Mouse (Mus musculus) hindbrain, embryonic 15.5 days (tissue): ENCODE results near the gene 1700029P11Rik. TPM values are rescaled to one million over a fixed set of nuclear protein-coding genes. Genes with fewer than 3 reads are reported as not detected.

Experiments used
- ATAC-seq: fragments of 200-750 bp; cut with Nextera tagmentation; 2 replicates; pipeline ENCODE4 v1.8.0; 2017; ENCODE audit warnings: low read depth, moderate number of reproducible peaks, moderate TSS enrichment; ENCODE audit not compliant: low FRiP score
- H3K27ac ChIP-seq: fragments of 300-500 bp; sonication (generic); replicated peaks from 2 replicates; pipeline ENCODE4 v1.5.1; 2015; ENCODE audit warnings: mild to moderate bottlenecking, inconsistent platforms
- H3K27me3 ChIP-seq: fragments of 300-500 bp; sonication (generic); 2 replicates; pipeline ENCODE4 v1.6.1; 2015; ENCODE audit warnings: control low read depth, inconsistent platforms
- H3K36me3 ChIP-seq: fragments of 300-500 bp; sonication (generic); 2 replicates; pipeline ENCODE4 v1.6.1; 2015; ENCODE audit warnings: control low read depth, inconsistent platforms
- H3K4me1 ChIP-seq: fragments of 300-500 bp; sonication (generic); replicated peaks from 2 replicates; pipeline ENCODE4 v1.6.1; 2015; ENCODE audit warnings: control low read depth, inconsistent platforms
- H3K4me2 ChIP-seq: fragments of 300-500 bp; sonication (generic); 2 replicates; pipeline ENCODE4 v1.6.1; 2015; ENCODE audit warnings: moderate library complexity, mild to moderate bottlenecking, inconsistent platforms
- H3K4me3 ChIP-seq: fragments of 300-500 bp; sonication (generic); 2 replicates; pipeline ENCODE4 v1.5.1; 2015; ENCODE audit warnings: mild to moderate bottlenecking, inconsistent platforms
- H3K9ac ChIP-seq: fragments of 300-500 bp; sonication (generic); 2 replicates; pipeline ENCODE4 v1.6.1; 2015; ENCODE audit warnings: inconsistent platforms
- H3K9me3 ChIP-seq: fragments of 300-500 bp; sonication (generic); 2 replicates; pipeline ENCODE4 v1.6.1; 2016; ENCODE audit warnings: control low read depth, inconsistent platforms
- WGBS: fragments of 180-500 bp; shearing (Covaris S2); methylation state at CpG from one replicate; pipeline ENCODE4 v1.1.7; 2015; 5-methylcytosine and 5-hydroxymethylcytosine counted together
- polyA plus RNA-seq: library from polyadenylated mRNA; unstranded; fragments of >200 nt; fragmentation: Nextera tagmentation; extraction: Ambion mirVana; gene quantifications from 2 replicates; pipeline ENCODE4 v1.2.1, GENCODE M21; 2015

1700029P11Rik gene
- polyA plus RNA-seq, result not detected in 2 replicates

GRCm38 (mm10) chr15:81980321-81980720 is at the start of gene 1700029P11Rik:
TSS of gene 1700029P11Rik (plus strand) at chr15:81980540.
- H3K4me3 ChIP-seq, result no peak within 1 kb of the TSS

GRCm38 (mm10) chr15:81932951-81933470 is 47.3 kb upstream of the 1700029P11Rik start:
- Histone ChIP-seq H3K27ac (no peak overlapping the region), H3K4me3 (no peak overlapping the region), H3K27me3 (no peaks in the 10 kb centered on the region), H3K9ac (no peak overlapping the region), H3K36me3 (no peaks in the 10 kb centered on the region), H3K4me2 (no peak overlapping the region), H3K4me1 (peaks cover 23% of the 10 kb centered on the region), H3K9me3 (no peaks in the 10 kb centered on the region)
- ATAC-seq, result no peak
- WGBS, result 30% methylated on average over 12 of the region's 12 CpGs

More at GRCm38 (mm10) chr15:81980321-81980720, at the start of gene 1700029P11Rik:
- Histone ChIP-seq H3K36me3 (no peaks in the 10 kb centered on the region), H3K27me3 (no peaks in the 10 kb centered on the region), H3K9me3 (no peaks in the 10 kb centered on the region), H3K4me2 (no peak within 1 kb of the TSS), H3K27ac (no peak within 1 kb of the TSS), H3K4me1 (no peaks in the 10 kb centered on the region), H3K9ac (no peak within 1 kb of the TSS)
- no peak for ATAC-seq
- WGBS, result 97% methylated on average over 23 of the region's 23 CpGs

GRCm38 (mm10) chr15:81933986-81934385 is 46.4 kb upstream of the 1700029P11Rik start:
- Histone ChIP-seq H3K9ac (no peak overlapping the region), H3K4me3 (no peak overlapping the region), H3K4me1 (peaks cover 33% of the 10 kb centered on the region), H3K27me3 (no peaks in the 10 kb centered on the region), H3K36me3 (no peaks in the 10 kb centered on the region), H3K4me2 (no peak overlapping the region), H3K27ac (no peak overlapping the region), H3K9me3 (no peaks in the 10 kb centered on the region)
- WGBS, result 90% methylated on average over 1 of the region's 1 CpGs
- ATAC-seq, result no peak

- peak overlapping the region; percentile 60 for H3K4me3 ChIP-seq
- H3K27me3 ChIP-seq, result no peaks in the 10 kb centered on the region
- H3K9ac ChIP-seq, result peak overlapping the region; percentile 76
- no peaks in the 10 kb centered on the region for H3K9me3 ChIP-seq
- no peaks in the 10 kb centered on the region for H3K36me3 ChIP-seq
- H3K4me2 ChIP-seq, result peak overlapping the region; percentile 72
- ATAC-seq, result peak; percentile 20; the same call in 1 of the 2 replicates
- 55% methylated on average over 7 of the region's 7 CpGs for WGBS
- peak overlapping the region; percentile 92 for H3K27ac ChIP-seq
- peaks cover 38% of the 10 kb centered on the region for H3K4me1 ChIP-seq
Observed at GRCm38 (mm10) chr15:81935869-81936637, 44.3 kb upstream of the 1700029P11Rik start.

GRCm38 (mm10) chr15:81936679-81937078 is 43.7 kb upstream of the 1700029P11Rik start, which contains the start of gene Csdc2:
TSS of gene Csdc2 (plus strand) at chr15:81936759.
- no peaks in the 10 kb centered on the region for H3K27me3 ChIP-seq
- H3K36me3 ChIP-seq, result no peaks in the 10 kb centered on the region
- peak; percentile 83 for ATAC-seq
- H3K4me2 ChIP-seq, result peak within 1 kb of the TSS; percentile 72
- peak within 1 kb of the TSS; percentile 76 for H3K9ac ChIP-seq
- peaks cover 38% of the 10 kb centered on the region for H3K4me1 ChIP-seq
- H3K9me3 ChIP-seq, result no peaks in the 10 kb centered on the region
- under 1% methylated on average over 12 of the region's 12 CpGs for WGBS
- H3K27ac ChIP-seq, result peak within 1 kb of the TSS; percentile 92
- peak within 1 kb of the TSS; percentile 60 for H3K4me3 ChIP-seq

- WGBS, result 3% methylated on average over 17 of the region's 19 CpGs
- Histone ChIP-seq H3K27ac (peak overlapping the region; percentile 92), H3K4me2 (peak overlapping the region; percentile 72), H3K4me1 (peaks cover 38% of the 10 kb centered on the region), H3K4me3 (peak overlapping the region; percentile 60), H3K9me3 (no peaks in the 10 kb centered on the region), H3K9ac (peak overlapping the region; percentile 76), H3K36me3 (no peaks in the 10 kb centered on the region), H3K27me3 (no peaks in the 10 kb centered on the region)
- ATAC-seq, result peak; percentile 43
Observed at GRCm38 (mm10) chr15:81937098-81937972, 43.0 kb upstream of the 1700029P11Rik start.

- Histone ChIP-seq H3K9ac (peak overlapping the region; percentile 76), H3K4me2 (peak overlapping the region; percentile 72), H3K4me1 (peaks cover 35% of the 10 kb centered on the region), H3K27me3 (no peaks in the 10 kb centered on the region), H3K4me3 (peak overlapping the region; percentile 60), H3K27ac (peak overlapping the region; percentile 92), H3K9me3 (no peaks in the 10 kb centered on the region), H3K36me3 (no peaks in the 10 kb centered on the region)
- 28% methylated on average over 2 of the region's 2 CpGs for WGBS
- ATAC-seq, result peak; percentile 20; the same call in 1 of the 2 replicates
Observed at GRCm38 (mm10) chr15:81938246-81938645, 42.1 kb upstream of the 1700029P11Rik start.

- H3K9me3 ChIP-seq, result no peaks in the 10 kb centered on the region
- no peaks in the 10 kb centered on the region for H3K36me3 ChIP-seq
- peak overlapping the region; percentile 72 for H3K4me2 ChIP-seq
- H3K4me3 ChIP-seq, result 0 out of 2 replicates have a peak overlapping the region, but pooled peaks have one; percentile 60
- no peak for ATAC-seq
- H3K9ac ChIP-seq, result no peak overlapping the region
- no peaks in the 10 kb centered on the region for H3K27me3 ChIP-seq
- H3K4me1 ChIP-seq, result peaks cover 37% of the 10 kb centered on the region
- 92% methylated on average over 10 of the region's 10 CpGs for WGBS
- no peak overlapping the region for H3K27ac ChIP-seq
Observed at GRCm38 (mm10) chr15:81939157-81939715, 41.1 kb upstream of the 1700029P11Rik start.

- H3K36me3 ChIP-seq, result no peaks in the 10 kb centered on the region
- no peaks in the 10 kb centered on the region for H3K9me3 ChIP-seq
- H3K27ac ChIP-seq, result no peak overlapping the region
- ATAC-seq, result no peak
- no peak overlapping the region for H3K4me2 ChIP-seq
- no peak overlapping the region for H3K9ac ChIP-seq
- 91% methylated on average over 4 of the region's 4 CpGs for WGBS
- no peaks in the 10 kb centered on the region for H3K27me3 ChIP-seq
- H3K4me3 ChIP-seq, result no peak overlapping the region
- peaks cover 37% of the 10 kb centered on the region for H3K4me1 ChIP-seq
Observed at GRCm38 (mm10) chr15:81939774-81940173, 40.6 kb upstream of the 1700029P11Rik start.

GRCm38 (mm10) chr15:81940219-81940618 is 40.1 kb upstream of the 1700029P11Rik start:
- no peaks in the 10 kb centered on the region for H3K36me3 ChIP-seq
- H3K4me3 ChIP-seq, result no peak overlapping the region
- 93% methylated on average over 5 of the region's 5 CpGs for WGBS
- peaks cover 37% of the 10 kb centered on the region for H3K4me1 ChIP-seq
- H3K4me2 ChIP-seq, result no peak overlapping the region
- H3K27ac ChIP-seq, result no peak overlapping the region
- H3K9ac ChIP-seq, result no peak overlapping the region
- no peak for ATAC-seq
- H3K27me3 ChIP-seq, result no peaks in the 10 kb centered on the region
- no peaks in the 10 kb centered on the region for H3K9me3 ChIP-seq

GRCm38 (mm10) chr15:81941010-81941409 is 39.3 kb upstream of the 1700029P11Rik start:
- H3K4me2 ChIP-seq, result no peak overlapping the region
- no peak overlapping the region for H3K4me3 ChIP-seq
- 96% methylated on average over 2 of the region's 2 CpGs for WGBS
- no peaks in the 10 kb centered on the region for H3K27me3 ChIP-seq
- H3K4me1 ChIP-seq, result peaks cover 34% of the 10 kb centered on the region
- no peaks in the 10 kb centered on the region for H3K36me3 ChIP-seq
- no peaks in the 10 kb centered on the region for H3K9me3 ChIP-seq
- no peak overlapping the region for H3K27ac ChIP-seq
- ATAC-seq, result no peak
- no peak overlapping the region for H3K9ac ChIP-seq
